Mouse (Mus musculus) testis, adult 2 months (tissue): ENCODE results near the gene Eppin. TPM values are rescaled to one million over a fixed set of nuclear protein-coding genes. Genes with fewer than 3 reads are reported as not detected.

Source experiments
- H3K27ac ChIP-seq: fragments of 200-500 bp; 2 replicates; pipeline ENCODE4 v1.5.1; 2012; ENCODE audit warnings: low read depth, low read length; ENCODE audit not compliant: control insufficient read depth, insufficient read depth
- H3K27me3 ChIP-seq: fragments of 200-500 bp; 2 replicates; pipeline ENCODE4 v1.6.1; 2012; ENCODE audit warnings: mild to moderate bottlenecking, low read length, moderate library complexity; ENCODE audit not compliant: control insufficient read depth, insufficient read depth
- H3K36me3 ChIP-seq: fragments of 200-500 bp; 2 replicates; pipeline ENCODE4 v1.6.1; 2012; ENCODE audit warnings: mild to moderate bottlenecking, low read length; ENCODE audit not compliant: control insufficient read depth, insufficient read depth
- H3K4me1 ChIP-seq: fragments of 200-500 bp; 2 replicates; pipeline ENCODE4 v1.6.1; 2012; ENCODE audit warnings: low read length; ENCODE audit not compliant: control insufficient read depth, insufficient read depth
- H3K4me3 ChIP-seq: fragments of 200-500 bp; 2 replicates; pipeline ENCODE4 v1.5.1; 2012; ENCODE audit warnings: low read depth, mild to moderate bottlenecking, low read length, moderate library complexity, mixed read lengths; ENCODE audit not compliant: control insufficient read depth
- CTCF ChIP-seq: fragments of 200-500 bp; IDR thresholded peaks from 2 replicates; pipeline ENCODE4 v1.5.1; 2012; ENCODE audit warnings: low read depth, mild to moderate bottlenecking, inconsistent platforms, low read length, moderate library complexity; ENCODE audit not compliant: control insufficient read depth, insufficient read depth, insufficient replicate concordance
- POLR2A ChIP-seq: fragments of 200-500 bp; IDR thresholded peaks from 2 replicates; pipeline ENCODE4 v1.6.1; 2012; ENCODE audit warnings: low read depth, mild to moderate bottlenecking, inconsistent platforms, low read length, moderate library complexity; ENCODE audit not compliant: control insufficient read depth
- polyA plus RNA-seq: library from polyadenylated mRNA; depleted of rRNA; stranded (reverse); fragments of >200 nt; gene quantifications from 2 replicates; pipeline ENCODE4 v1.2.3, GENCODE M21; 2012; rRNA removed

Eppin gene
- polyA plus RNA-seq, 1 experiment: 70.8 TPM

GRCm38 (mm10) chr2:164543745-164544144 is 49.6 kb downstream of the Eppin start:
- Histone ChIP-seq H3K4me3 (no peak overlapping the region), H3K27me3 (no peaks in the 10 kb centered on the region), H3K36me3 (no peaks in the 10 kb centered on the region), H3K27ac (no peak overlapping the region), H3K4me1 (no peaks in the 10 kb centered on the region)
- no peak for TF ChIP-seq CTCF
- TF ChIP-seq POLR2A: no peak

GRCm38 (mm10) chr2:164542598-164542997 is 50.8 kb downstream of the Eppin start:
- H3K27me3 ChIP-seq: no peaks in the 10 kb centered on the region
- no peak for TF ChIP-seq POLR2A
- TF ChIP-seq CTCF: no peak
- no peak overlapping the region for H3K27ac ChIP-seq
- no peak overlapping the region for H3K4me3 ChIP-seq
- H3K36me3 ChIP-seq: no peaks in the 10 kb centered on the region
- H3K4me1 ChIP-seq: no peaks in the 10 kb centered on the region

GRCm38 (mm10) chr2:164542132-164542531 is 51.3 kb downstream of the Eppin start:
- TF ChIP-seq CTCF: no peak
- no peak for TF ChIP-seq POLR2A

GRCm38 (mm10) chr2:164540652-164541427 is 52.6 kb downstream of the Eppin start:
- Histone ChIP-seq H3K27ac (no peak overlapping the region), H3K36me3 (no peaks in the 10 kb centered on the region), H3K4me1 (no peaks in the 10 kb centered on the region), H3K27me3 (no peaks in the 10 kb centered on the region), H3K4me3 (no peak overlapping the region)
- TF ChIP-seq CTCF (no peak), POLR2A (no peak)

More at GRCm38 (mm10) chr2:164542132-164542531, 51.3 kb downstream of the Eppin start:
- no peak overlapping the region for H3K4me3 ChIP-seq
- no peaks in the 10 kb centered on the region for H3K27me3 ChIP-seq
- no peaks in the 10 kb centered on the region for H3K36me3 ChIP-seq
- H3K27ac ChIP-seq: no peak overlapping the region
- no peaks in the 10 kb centered on the region for H3K4me1 ChIP-seq

Other genes with a start within 250 kb of the Eppin start
- gene Slpi, start 204.5 kb downstream of the Eppin start, polyA plus RNA-seq: 2.2 and 2.8 TPM in 2 replicates
- gene Rbpjl, start 190.5 kb downstream of the Eppin start, polyA plus RNA-seq: 0.04 and 0.05 TPM in 2 replicates
- gene Matn4, start 188.4 kb downstream of the Eppin start, polyA plus RNA-seq: 0.19 and 0.26 TPM in 2 replicates
- gene Sdc4, start 149.7 kb downstream of the Eppin start, polyA plus RNA-seq: 12.2 and 16.6 TPM in 2 replicates
- 26.1 and 26.4 TPM in 2 replicates for gene Sys1, start 136.6 kb downstream of the Eppin start, polyA plus RNA-seq
- 5.0 and 5.6 TPM in 2 replicates for gene Gm20458, start 132.6 kb downstream of the Eppin start, polyA plus RNA-seq
- 97.8 and 104 TPM in 2 replicates for gene Trp53tg5, start 119.9 kb downstream of the Eppin start, polyA plus RNA-seq
- gene Dbndd2, start 107.5 kb downstream of the Eppin start, polyA plus RNA-seq: 16.5 and 17.0 TPM in 2 replicates
- 77.6 and 85.6 TPM in 2 replicates for gene Pigt, start 96.1 kb downstream of the Eppin start, polyA plus RNA-seq
- gene Wfdc2, start 31.2 kb downstream of the Eppin start, polyA plus RNA-seq: 0.51 and 0.72 TPM in 2 replicates
- 37.5 TPM in 1 of 2 replicates, not detected in the other for gene Spint3, start 20.1 kb downstream of the Eppin start, polyA plus RNA-seq
- gene Wfdc6a, start 8.1 kb downstream of the Eppin start, polyA plus RNA-seq: 23.9 and 25.0 TPM in 2 replicates
- gene Wfdc6b, start 19.9 kb upstream of the Eppin start, polyA plus RNA-seq: 2.4 and 17.5 TPM in 2 replicates
- 3.8 and 15.4 TPM in 2 replicates for gene Wfdc8, start 20.0 kb upstream of the Eppin start, polyA plus RNA-seq
- gene Wfdc16, start 45.2 kb upstream of the Eppin start, polyA plus RNA-seq: 0.12 and 33.5 TPM in 2 replicates
- 163 and 447 TPM in 2 replicates for gene Wfdc10, start 62.5 kb upstream of the Eppin start, polyA plus RNA-seq
- 0.48 and 29.2 TPM in 2 replicates for gene Wfdc9, start 63.0 kb upstream of the Eppin start, polyA plus RNA-seq
- gene Wfdc11, start 80.5 kb upstream of the Eppin start, polyA plus RNA-seq: 0.20 TPM in 1 of 2 replicates, not detected in the other
- 0.32 and 36.5 TPM in 2 replicates for gene Wfdc13, start 91.5 kb upstream of the Eppin start, polyA plus RNA-seq
- gene Spint4, start 104.9 kb upstream of the Eppin start, polyA plus RNA-seq: not detected in 2 replicates
- gene Spint5, start 121.7 kb upstream of the Eppin start, polyA plus RNA-seq: 0.69 and 0.93 TPM in 2 replicates
- 118 and 120 TPM in 2 replicates for gene Wfdc3, start 152.3 kb upstream of the Eppin start, polyA plus RNA-seq
- 32.4 and 43.1 TPM in 2 replicates for gene Dnttip1, start 152.4 kb upstream of the Eppin start, polyA plus RNA-seq
- 57.7 and 60.0 TPM in 2 replicates for gene Ube2c, start 176.3 kb upstream of the Eppin start, polyA plus RNA-seq
- gene Tnnc2, start 186.4 kb upstream of the Eppin start, polyA plus RNA-seq: 0.89 and 5.6 TPM in 2 replicates
- 9.7 and 11.9 TPM in 2 replicates for gene Snx21, start 192.2 kb upstream of the Eppin start, polyA plus RNA-seq
- 45.6 and 47.9 TPM in 2 replicates for gene Acot8, start 211.3 kb upstream of the Eppin start, polyA plus RNA-seq
- 18.0 and 19.5 TPM in 2 replicates for gene Zswim3, start 211.5 kb upstream of the Eppin start, polyA plus RNA-seq
- 25.3 and 26.0 TPM in 2 replicates for gene Zswim1, start 229.1 kb upstream of the Eppin start, polyA plus RNA-seq
- gene Spata25, start 234.9 kb upstream of the Eppin start, polyA plus RNA-seq: 154 and 173 TPM in 2 replicates
- 22.7 and 25.9 TPM in 2 replicates for gene Ctsa, start 239.3 kb upstream of the Eppin start, polyA plus RNA-seq
- 1.2 and 1.3 TPM in 2 replicates for gene Neurl2, start 239.9 kb upstream of the Eppin start, polyA plus RNA-seq